Mouse (Mus musculus) B cell, adult 62 days (primary cell): ENCODE data around the gene 4933436I01Rik. TPM values are rescaled to one million over a fixed set of nuclear protein-coding genes. Genes with fewer than 3 reads are reported as not detected.

Experiments used
- total RNA-seq: library from RNA; stranded (reverse); gene quantifications from 4 replicates; pipeline ENCODE4 v1.2.4, GENCODE M21; 2023

Gene 4933436I01Rik
- total RNA-seq: not detected in 4 replicates

DNA sequence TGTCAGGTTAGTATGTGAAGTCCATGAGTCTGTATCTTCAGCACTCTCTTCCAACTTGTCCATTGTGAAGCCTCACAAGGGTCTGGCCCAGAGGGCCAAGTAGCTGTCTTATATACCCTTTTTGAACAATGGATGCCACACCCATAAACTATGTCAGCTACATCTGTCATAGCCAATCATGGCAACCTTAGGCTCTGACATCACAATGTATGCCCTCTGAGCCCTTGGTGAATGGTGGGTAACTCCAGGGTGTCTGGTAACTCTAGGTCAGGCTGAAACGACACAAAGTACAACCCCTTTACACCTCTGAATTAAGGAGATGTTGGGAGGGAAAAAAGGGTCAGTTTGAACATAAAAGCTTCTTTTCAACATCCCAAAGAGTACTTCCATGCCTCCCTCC is at the start of gene 4933436I01Rik:
Gene 4933436I01Rik, minus strand, starts transcription at position 101 of the 400 bp plus-strand sequence.

Other genes with a start within 250 kb of the 4933436I01Rik start
- not detected in 4 replicates for gene Gm1140, start 227.9 kb downstream of the 4933436I01Rik start, total RNA-seq
- not detected in 4 replicates for gene Gm14692, start 225.8 kb downstream of the 4933436I01Rik start, total RNA-seq